ENCODE assay signal across 14 mouse cellular contexts in the genomic region with DNA sequence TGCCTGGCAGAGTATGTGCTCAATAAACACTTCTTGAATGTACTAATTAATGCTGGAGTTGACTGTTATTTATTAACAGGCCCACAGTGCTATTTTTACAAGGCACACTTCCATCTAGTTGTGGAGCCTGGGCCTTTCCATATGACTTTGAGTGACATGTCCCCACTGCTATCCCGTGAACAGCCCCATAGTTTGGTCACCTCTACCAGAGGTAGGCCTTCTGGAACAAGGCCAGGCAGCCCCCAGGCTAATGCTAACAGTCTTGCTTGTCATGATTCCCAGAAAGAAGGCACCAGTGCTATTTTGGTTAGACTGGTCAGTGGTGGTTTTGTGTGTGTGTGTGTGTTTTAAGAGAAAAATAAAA.
DNase-seq lines count a peak whose midpoint lies in the region; ATAC-seq and TF ChIP-seq lines count a peak whose summit lies in the region.
"Had no signal": no experiment of that assay in that cellular context is flagged by ENCODE, and none has a peak within 500 bp of the region (broad histone marks: within the 10 kb centered on the region; RNA-seq: fewer than 3 reads in every experiment).

No protein-coding gene starts in this region.

- peaks cover 18% of the 10 kb centered on the region for H3K4me1 ChIP-seq in liver, embryonic 12.5 days
- no peaks in the 10 kb centered on the region for H3K4me1 ChIP-seq in small intestine, adult 2 months (ENCODE audit: control insufficient read depth, insufficient read depth, insufficient read length, low read length)
- H3K4me1 ChIP-seq in embryonic facial prominence, embryonic 10.5 days, result no peaks in the 10 kb centered on the region
- H3K4me1 ChIP-seq: hindbrain, embryonic 10.5 days had no signal

- H3K9me3 ChIP-seq in liver, embryonic 12.5 days (replicated peaks), result no peaks in the 10 kb centered on the region
- no peaks in the 10 kb centered on the region for H3K9me3 ChIP-seq in embryonic facial prominence, embryonic 10.5 days
- H3K9me3 ChIP-seq: hindbrain, embryonic 10.5 days had no signal

- ATAC-seq in liver, embryonic 12.5 days, result no peak
- ATAC-seq: forebrain, embryonic 14.5 days had no signal

- H3K36me3 ChIP-seq in liver, embryonic 12.5 days, result no peaks in the 10 kb centered on the region
- H3K36me3 ChIP-seq in small intestine, adult 2 months (ENCODE audit: control insufficient read depth, insufficient read depth, low read length), result no peaks in the 10 kb centered on the region
- no peaks in the 10 kb centered on the region for H3K36me3 ChIP-seq in embryonic facial prominence, embryonic 10.5 days (replicated peaks)
- H3K36me3 ChIP-seq: hindbrain, embryonic 10.5 days had no signal

- DNase-seq in liver, result no peak
- peak; percentile 80 to 88 for DNase-seq in kidney, adult 8-10 months
- DNase-seq in kidney, postnatal 25 days, result peak; percentile 87 to 91
- no peak for DNase-seq in right cerebral cortex, postnatal 14 days
- DNase-seq in retina, postnatal 1 day, result no peak
- no peak for DNase-seq in embryonic facial prominence, embryonic 10.5 days (ENCODE audit: low spot score)
- DNase-seq: cerebellum, adult 11-12 months; right cerebral cortex, postnatal 25 days had no signal

- H3K9ac ChIP-seq in liver, embryonic 12.5 days, result no peak overlapping the region

- no peak for TF ChIP-seq POLR2A in small intestine, adult 2 months (IDR thresholded peaks at IDR 0.05; ENCODE audit: low read depth, low read length)

- no peak for TF ChIP-seq CTCF in small intestine, adult 2 months (IDR thresholded peaks at IDR 0.05; ENCODE audit: extremely low read depth, insufficient read length, insufficient replicate concordance, low read depth, low read length)

- H3K27me3 ChIP-seq in liver, embryonic 12.5 days (replicated peaks), result no peaks in the 10 kb centered on the region
- no peaks in the 10 kb centered on the region for H3K27me3 ChIP-seq in small intestine, adult 2 months (ENCODE audit: control insufficient read depth, insufficient read depth, low read length)
- H3K27me3 ChIP-seq in embryonic facial prominence, embryonic 10.5 days (replicated peaks; ENCODE audit: low read depth, poor library complexity, severe bottlenecking), result no peaks in the 10 kb centered on the region

- no peak overlapping the region for H3K4me2 ChIP-seq in liver, embryonic 12.5 days

- 69% methylated on average over 1 of the region's 1 CpGs for WGBS in liver, embryonic 12.5 days (ENCODE audit: insufficient replicate concordance)
- WGBS in small intestine, adult 2 months, result 67% methylated on average over 1 of the region's 1 CpGs
- 62% methylated on average over 1 of the region's 1 CpGs for WGBS in embryonic facial prominence, embryonic 10.5 days

- no peak overlapping the region for H3K4me3 ChIP-seq in liver, embryonic 12.5 days
- H3K4me3 ChIP-seq in small intestine, adult 2 months (ENCODE audit: low read depth, low read length), result no peak overlapping the region
- H3K4me3 ChIP-seq in embryonic facial prominence, embryonic 10.5 days, result no peak overlapping the region
- H3K4me3 ChIP-seq: erythroblast, embryonic 14.5 days; hindbrain, embryonic 10.5 days; left cerebral cortex, adult 2 months had no signal

- peak overlapping the region; percentile 26; the same call in 1 of the 2 replicates for H3K27ac ChIP-seq in liver, embryonic 12.5 days
- peak overlapping the region; percentile 49; the same call in 1 of the 2 replicates for H3K27ac ChIP-seq in small intestine, adult 2 months (ENCODE audit: insufficient read depth, low read depth, low read length)
- H3K27ac ChIP-seq in embryonic facial prominence, embryonic 10.5 days (replicated peaks), result no peak overlapping the region
- H3K27ac ChIP-seq: hindbrain, embryonic 10.5 days; left cerebral cortex, adult 2 months had no signal

Comparison
In these comparisons a context has a peak if more than half of its experiments do, and no peak if none do; other contexts are left out.
1. DNase-seq: peak in kidney, adult 8-10 months (2 of 2) and kidney, postnatal 25 days (2 of 2); none in liver (single experiment), right cerebral cortex, postnatal 14 days (single experiment), retina, postnatal 1 day (single experiment) and embryonic facial prominence, embryonic 10.5 days (single experiment).